In genomic region chr16:75287150-75287549, GRCm38 (mm10) we compare ENCODE assay signal across 35 mouse cellular contexts.
"Had no signal": no experiment of that assay in that cellular context is flagged by ENCODE, and none has a peak within 500 bp of the region (broad histone marks: within the 10 kb centered on the region; RNA-seq: fewer than 3 reads in every experiment).

No protein-coding gene starts in this region.

- ATAC-seq: hindbrain, embryonic 16.5 days; hindbrain, postnatal 0 days; inflammation-experienced regulatory T-cells, adult 6 months; intestine, embryonic 15.5 days; intestine, embryonic 16.5 days; intestine, postnatal 0 days had no signal

- H3K36me3 ChIP-seq: heart, embryonic 12.5 days; heart, embryonic 13.5 days; heart, embryonic 15.5 days; hindbrain, embryonic 10.5 days; hindbrain, embryonic 12.5 days; hindbrain, embryonic 13.5 days; hindbrain, embryonic 15.5 days; intestine, embryonic 15.5 days; kidney, embryonic 15.5 days had no signal

- H3K4me1 ChIP-seq: heart, embryonic 12.5 days; heart, embryonic 13.5 days; heart, embryonic 15.5 days; hindbrain, embryonic 10.5 days; hindbrain, embryonic 12.5 days; hindbrain, embryonic 13.5 days; hindbrain, embryonic 15.5 days; intestine, embryonic 15.5 days; kidney, embryonic 15.5 days had no signal

- DNase-seq: heart, postnatal 10 days; heart, postnatal 14 days; heart, postnatal 36 days; heart, postnatal 4 days; kidney, adult 11 months; kidney, adult 18-20 months; kidney, adult 2 months; kidney, adult 8-10 months; kidney, adult 9 months; kidney, postnatal 10 days; kidney, postnatal 14 days; kidney, postnatal 25 days; kidney, postnatal 36 days; kidney, postnatal 4 days; layer of hippocampus, adult 9-11 months; layer of hippocampus, postnatal 36 days had no signal

- H3K4me3 ChIP-seq: heart, embryonic 12.5 days; heart, embryonic 13.5 days; heart, embryonic 15.5 days; hindbrain, embryonic 10.5 days; hindbrain, embryonic 12.5 days; hindbrain, embryonic 13.5 days; hindbrain, embryonic 15.5 days; intestine, embryonic 15.5 days; kidney, embryonic 15.5 days; layer of hippocampus, adult 2 months; left cerebral cortex, adult 2 months had no signal

- H3K9ac ChIP-seq: heart, embryonic 12.5 days; heart, embryonic 13.5 days; heart, embryonic 15.5 days; hindbrain, embryonic 12.5 days; hindbrain, embryonic 13.5 days; hindbrain, embryonic 14.5 days; hindbrain, embryonic 15.5 days; intestine, embryonic 15.5 days; kidney, embryonic 15.5 days had no signal

- H3K27ac ChIP-seq: heart, embryonic 13.5 days; heart, embryonic 15.5 days; hindbrain, embryonic 10.5 days; hindbrain, embryonic 12.5 days; hindbrain, embryonic 13.5 days; hindbrain, embryonic 14.5 days; hindbrain, embryonic 15.5 days; hindbrain, postnatal 0 days; intestine, embryonic 15.5 days; kidney, embryonic 15.5 days; kidney, postnatal 0 days; layer of hippocampus, adult 2 months; left cerebral cortex, adult 2 months had no signal

- H3K9me3 ChIP-seq: heart, embryonic 12.5 days; heart, embryonic 13.5 days; heart, embryonic 15.5 days; hindbrain, embryonic 10.5 days; hindbrain, embryonic 12.5 days; hindbrain, embryonic 13.5 days; hindbrain, embryonic 15.5 days; intestine, embryonic 15.5 days; kidney, embryonic 15.5 days had no signal

- H3K27me3 ChIP-seq: heart, embryonic 12.5 days; heart, embryonic 13.5 days; heart, embryonic 15.5 days; hindbrain, embryonic 12.5 days; hindbrain, embryonic 13.5 days; hindbrain, embryonic 15.5 days; intestine, embryonic 15.5 days; kidney, embryonic 15.5 days had no signal

- H3K4me2 ChIP-seq: heart, embryonic 11.5 days; heart, embryonic 12.5 days; heart, embryonic 13.5 days; heart, embryonic 15.5 days; hindbrain, embryonic 12.5 days; hindbrain, embryonic 13.5 days; hindbrain, embryonic 14.5 days; hindbrain, embryonic 15.5 days; intestine, embryonic 15.5 days; kidney, embryonic 15.5 days had no signal
